Mouse (Mus musculus) lung, postnatal 10 days (tissue): ENCODE results near the gene Fgfr1op.

Experiments
- DNase-seq: peaks from one replicate; pipeline ENCODE4 v3.0.0; 2021

Fgfr1op gene

GRCm38 (mm10) chr17:8171081-8171480, 5.8 kb downstream of the Fgfr1op start:
- no peak for DNase-seq

GRCm38 (mm10) chr17:8177090-8177489, 11.8 kb downstream of the Fgfr1op start:
- DNase-seq, result no peak

- no peak for DNase-seq
These were observed 18.5 kb downstream of the Fgfr1op start for GRCm38 (mm10) chr17:8183815-8184214.

GRCm38 (mm10) chr17:8184217-8184616, 18.9 kb downstream of the Fgfr1op start:
- no peak for DNase-seq

GRCm38 (mm10) chr17:8193678-8194077, 28.4 kb downstream of the Fgfr1op start:
- no peak for DNase-seq

GRCm38 (mm10) chr17:8195685-8196376, 30.5 kb downstream of the Fgfr1op start:
- DNase-seq, result no peak

GRCm38 (mm10) chr17:8197652-8198051, 32.4 kb downstream of the Fgfr1op start:
- no peak for DNase-seq

- no peak for DNase-seq
These were observed 34.0 kb downstream of the Fgfr1op start for GRCm38 (mm10) chr17:8199067-8199935.

- no peak for DNase-seq
These were observed 34.6 kb downstream of the Fgfr1op start for GRCm38 (mm10) chr17:8199936-8200330.

GRCm38 (mm10) chr17:8203487-8203886, 38.2 kb downstream of the Fgfr1op start:
- DNase-seq, result no peak

- DNase-seq, result peak; percentile 61
These were observed 39.9 kb downstream of the Fgfr1op start for GRCm38 (mm10) chr17:8205221-8205631.

- no peak for DNase-seq
These were observed 41.4 kb downstream of the Fgfr1op start for GRCm38 (mm10) chr17:8206691-8207090.

- no peak for DNase-seq
These were observed 44.4 kb downstream of the Fgfr1op start for GRCm38 (mm10) chr17:8209696-8210095.

GRCm38 (mm10) chr17:8210170-8210569, 44.9 kb downstream of the Fgfr1op start:
- DNase-seq, result no peak

- no peak for DNase-seq
These were observed 45.4 kb downstream of the Fgfr1op start for GRCm38 (mm10) chr17:8210675-8211074.

- no peak for DNase-seq
These were observed 46.1 kb downstream of the Fgfr1op start for GRCm38 (mm10) chr17:8211399-8211798.

GRCm38 (mm10) chr17:8214369-8214768, 49.1 kb downstream of the Fgfr1op start:
- DNase-seq, result no peak

GRCm38 (mm10) chr17:8215016-8215745, 49.9 kb downstream of the Fgfr1op start:
- DNase-seq, result no peak

- DNase-seq, result no peak
These were observed 57.9 kb downstream of the Fgfr1op start for GRCm38 (mm10) chr17:8223225-8223624.

GRCm38 (mm10) chr17:8224072-8224471, 58.8 kb downstream of the Fgfr1op start:
- DNase-seq, result no peak

- DNase-seq, result no peak
These were observed 59.9 kb downstream of the Fgfr1op start for GRCm38 (mm10) chr17:8225166-8225565.

GRCm38 (mm10) chr17:8225746-8226145, 60.4 kb downstream of the Fgfr1op start:
- DNase-seq, result no peak

- DNase-seq, result no peak
These were observed 63.3 kb downstream of the Fgfr1op start for GRCm38 (mm10) chr17:8228622-8229021.
